Mouse (Mus musculus): ENCODE data around the gene Slc5a7. TPM values are rescaled to one million over a fixed set of nuclear protein-coding genes. Genes with fewer than 3 reads are reported as not detected.

The Slc5a7 gene
- polyA plus RNA-seq (2015; fragmentation: Nextera tagmentation; extraction: Ambion mirVana), result not detected in 2 replicates

- H3K9ac ChIP-seq (ENCODE audit: low read depth, low read length), result no peak within 1 kb of the TSS
- 0 out of 2 replicates have a peak within 1 kb of the TSS, but pooled peaks have one; percentile 24 for H3K4me2 ChIP-seq (ENCODE audit: low read depth, low read length)
- H3K9me3 ChIP-seq (replicated peaks; ENCODE audit: control insufficient read depth, low read length), result no peaks in the 10 kb centered on the region
- no peaks in the 10 kb centered on the region for H3K36me3 ChIP-seq (ENCODE audit: control insufficient read depth, insufficient read depth)
- no peak for ATAC-seq (ENCODE audit: low read depth)
- 35% methylated on average over 1 of the region's 1 CpGs for WGBS (ENCODE audit: insufficient replicate concordance)
- H3K4me3 ChIP-seq (ENCODE audit: low read depth, low read length), result no peak within 1 kb of the TSS
- no peak within 1 kb of the TSS for H3K27ac ChIP-seq (ENCODE audit: low read length)
- H3K27me3 ChIP-seq (ENCODE audit: control insufficient read depth, insufficient read depth, low read depth, low read length), result no peaks in the 10 kb centered on the region
- H3K4me1 ChIP-seq (ENCODE audit: control insufficient read depth, low read depth, low read length), result no peaks in the 10 kb centered on the region
These were observed at the start of gene Slc5a7 for GRCm38 (mm10) chr17:54298934-54299333. TSS of gene Slc5a7 (minus strand) at chr17:54299034.

DNA sequence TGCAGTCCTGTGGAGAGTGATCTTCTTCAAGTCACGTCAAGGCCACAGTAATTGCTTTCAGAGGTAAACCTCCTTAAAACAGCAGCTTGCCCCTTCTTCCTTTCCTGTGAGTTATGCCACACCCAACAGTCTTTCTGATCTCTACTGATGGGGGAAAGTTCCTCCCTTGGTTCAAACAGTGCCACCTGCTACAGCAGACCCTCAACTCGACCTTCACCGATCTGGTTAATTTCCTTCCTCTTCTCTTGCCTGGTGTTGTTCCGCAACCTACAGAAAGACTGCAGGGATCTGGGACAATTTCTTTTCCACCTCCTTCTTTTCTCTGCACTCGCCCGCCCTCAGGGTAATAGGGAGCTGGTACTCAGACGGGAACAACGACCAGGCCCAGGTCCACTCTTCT lies 48.8 kb upstream of the Slc5a7 start:
- H3K4me3 ChIP-seq (ENCODE audit: low read depth, low read length), result no peak overlapping the region
- H3K27me3 ChIP-seq (ENCODE audit: control insufficient read depth, insufficient read depth, low read depth, low read length), result no peaks in the 10 kb centered on the region
- WGBS (ENCODE audit: insufficient replicate concordance), result 39% methylated on average over 8 of the region's 8 CpGs
- no peaks in the 10 kb centered on the region for H3K9me3 ChIP-seq (replicated peaks; ENCODE audit: control insufficient read depth, low read length)
- no peak for ATAC-seq (ENCODE audit: low read depth)
- H3K9ac ChIP-seq (ENCODE audit: low read depth, low read length), result no peak overlapping the region
- no peak overlapping the region for H3K27ac ChIP-seq (ENCODE audit: low read length)
- H3K4me2 ChIP-seq (ENCODE audit: low read depth, low read length), result no peak overlapping the region
- H3K4me1 ChIP-seq (ENCODE audit: control insufficient read depth, low read depth, low read length), result no peaks in the 10 kb centered on the region
- H3K36me3 ChIP-seq (ENCODE audit: control insufficient read depth, insufficient read depth), result no peaks in the 10 kb centered on the region

- WGBS (ENCODE audit: insufficient replicate concordance), result 22% methylated on average over 4 of the region's 4 CpGs
- no peak for ATAC-seq (ENCODE audit: low read depth)
- H3K4me1 ChIP-seq (ENCODE audit: control insufficient read depth, low read depth, low read length), result no peaks in the 10 kb centered on the region
These were observed 44.6 kb upstream of the Slc5a7 start for GRCm38 (mm10) chr17:54343395-54343794.

DNA sequence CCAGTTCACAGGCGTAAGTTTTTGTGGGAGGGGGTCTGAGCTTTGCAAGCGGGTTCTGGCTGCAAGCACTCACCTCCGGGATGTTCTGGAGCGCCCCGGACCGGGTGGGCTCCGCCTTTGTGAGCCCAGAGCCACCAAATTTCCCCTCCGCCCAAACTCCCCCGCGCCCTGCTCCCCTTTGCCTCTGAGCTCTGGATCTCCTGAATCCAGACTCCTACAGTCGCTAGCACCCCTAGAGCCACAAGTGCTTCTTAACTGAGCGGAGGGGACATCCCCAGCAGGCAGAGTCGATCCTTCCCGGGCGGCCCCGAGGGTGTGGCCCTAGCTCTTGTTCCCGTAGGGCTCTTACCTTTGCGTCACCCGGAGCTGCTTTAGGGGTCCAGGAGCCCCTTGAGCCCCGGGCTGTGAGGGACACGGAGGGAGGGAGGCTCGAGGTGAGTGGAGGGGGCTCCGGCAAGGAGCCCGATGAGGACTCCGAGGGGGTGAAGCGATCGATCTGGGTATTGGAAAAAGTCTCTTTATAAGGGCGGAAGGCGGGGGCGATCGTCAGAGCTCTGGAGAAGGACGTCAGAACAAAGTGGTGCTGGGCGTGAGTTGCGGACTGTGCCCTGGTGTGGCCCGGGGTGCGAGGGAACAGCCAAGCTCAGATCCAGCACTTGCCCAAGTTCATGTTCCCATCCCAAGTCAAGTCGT lies 456 bp downstream of the Slc5a7 start:
- WGBS (ENCODE audit: insufficient replicate concordance), result 4% methylated on average over 37 of the region's 37 CpGs
- Histone ChIP-seq H3K4me2 (ENCODE audit: low read depth, low read length) (0 out of 2 replicates have a peak overlapping the region, but pooled peaks have one; percentile 24), H3K4me3 (ENCODE audit: low read depth, low read length) (no peak overlapping the region), H3K27ac (ENCODE audit: low read length) (no peak overlapping the region), H3K36me3 (ENCODE audit: control insufficient read depth, insufficient read depth) (no peaks in the 10 kb centered on the region), H3K9ac (ENCODE audit: low read depth, low read length) (no peak overlapping the region), H3K4me1 (ENCODE audit: control insufficient read depth, low read depth, low read length) (no peaks in the 10 kb centered on the region), H3K9me3 (replicated peaks; ENCODE audit: control insufficient read depth, low read length) (no peaks in the 10 kb centered on the region), H3K27me3 (ENCODE audit: control insufficient read depth, insufficient read depth, low read depth, low read length) (no peaks in the 10 kb centered on the region)
- ATAC-seq (ENCODE audit: low read depth), result no peak

More at GRCm38 (mm10) chr17:54343395-54343794, 44.6 kb upstream of the Slc5a7 start:
- Histone ChIP-seq H3K4me2 (ENCODE audit: low read depth, low read length) (no peak overlapping the region), H3K27ac (ENCODE audit: low read length) (no peak overlapping the region), H3K36me3 (ENCODE audit: control insufficient read depth, insufficient read depth) (no peaks in the 10 kb centered on the region), H3K9ac (ENCODE audit: low read depth, low read length) (no peak overlapping the region), H3K9me3 (replicated peaks; ENCODE audit: control insufficient read depth, low read length) (no peaks in the 10 kb centered on the region), H3K4me3 (ENCODE audit: low read depth, low read length) (no peak overlapping the region), H3K27me3 (ENCODE audit: control insufficient read depth, insufficient read depth, low read depth, low read length) (no peaks in the 10 kb centered on the region)

DNA sequence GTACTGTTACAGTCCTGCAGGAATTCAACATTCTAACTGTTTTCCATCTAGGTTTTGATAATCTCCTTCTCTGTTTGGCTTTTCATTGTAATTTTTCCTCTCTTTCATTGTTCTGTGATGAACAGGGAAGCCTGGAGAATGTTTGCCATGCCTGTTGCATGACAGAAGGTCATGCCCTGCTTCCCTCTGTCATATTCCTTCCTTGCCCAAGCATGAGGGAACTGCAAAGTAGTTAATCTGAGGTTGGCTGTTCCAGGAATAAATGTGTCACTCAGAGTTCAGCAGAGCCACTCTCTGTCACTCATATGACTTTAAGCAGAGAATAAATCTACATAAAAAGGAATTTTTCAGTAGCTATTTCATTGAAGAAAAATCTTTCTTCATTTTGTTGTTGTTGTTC lies 48.1 kb downstream of the Slc5a7 start:
- Histone ChIP-seq H3K4me3 (ENCODE audit: low read depth, low read length) (no peak overlapping the region), H3K27ac (ENCODE audit: low read length) (no peak overlapping the region), H3K36me3 (ENCODE audit: control insufficient read depth, insufficient read depth) (no peaks in the 10 kb centered on the region), H3K4me2 (ENCODE audit: low read depth, low read length) (no peak overlapping the region), H3K9ac (ENCODE audit: low read depth, low read length) (no peak overlapping the region), H3K27me3 (ENCODE audit: control insufficient read depth, insufficient read depth, low read depth, low read length) (no peaks in the 10 kb centered on the region), H3K9me3 (replicated peaks; ENCODE audit: control insufficient read depth, low read length) (no peaks in the 10 kb centered on the region), H3K4me1 (ENCODE audit: control insufficient read depth, low read depth, low read length) (no peaks in the 10 kb centered on the region)
- no peak for ATAC-seq (ENCODE audit: low read depth)

- no peaks in the 10 kb centered on the region for H3K36me3 ChIP-seq (ENCODE audit: control insufficient read depth, insufficient read depth)
- H3K9me3 ChIP-seq (replicated peaks; ENCODE audit: control insufficient read depth, low read length), result no peaks in the 10 kb centered on the region
- no peak overlapping the region for H3K27ac ChIP-seq (ENCODE audit: low read length)
- H3K9ac ChIP-seq (ENCODE audit: low read depth, low read length), result no peak overlapping the region
- H3K27me3 ChIP-seq (ENCODE audit: control insufficient read depth, insufficient read depth, low read depth, low read length), result no peaks in the 10 kb centered on the region
- no peaks in the 10 kb centered on the region for H3K4me1 ChIP-seq (ENCODE audit: control insufficient read depth, low read depth, low read length)
- no peak for ATAC-seq (ENCODE audit: low read depth)
- no peak overlapping the region for H3K4me2 ChIP-seq (ENCODE audit: low read depth, low read length)
- H3K4me3 ChIP-seq (ENCODE audit: low read depth, low read length), result no peak overlapping the region
These were observed 55.1 kb downstream of the Slc5a7 start for GRCm38 (mm10) chr17:54243650-54244300.

DNA sequence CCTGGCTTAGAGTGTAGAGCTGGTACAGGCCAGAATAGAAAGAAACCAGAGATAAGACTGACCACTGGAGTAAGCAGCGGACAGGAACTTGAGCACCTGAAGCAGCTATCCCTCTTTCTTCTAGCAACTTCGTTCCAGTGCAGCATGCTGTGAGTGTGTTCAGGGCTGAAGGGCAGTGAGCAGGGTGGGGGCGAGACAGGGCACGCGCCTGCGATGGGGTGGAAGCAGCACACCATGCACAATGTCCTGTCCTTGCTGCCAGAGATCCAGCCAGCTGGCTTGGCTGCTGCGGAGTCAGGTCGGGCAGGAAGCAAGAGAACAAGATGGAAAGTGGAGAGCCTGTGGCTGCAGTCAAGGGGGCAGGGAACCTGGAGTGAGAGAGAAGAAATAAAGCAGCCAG lies 59.4 kb downstream of the Slc5a7 start:
- no peak overlapping the region for H3K4me2 ChIP-seq (ENCODE audit: low read depth, low read length)
- no peaks in the 10 kb centered on the region for H3K4me1 ChIP-seq (ENCODE audit: control insufficient read depth, low read depth, low read length)
- no peak overlapping the region for H3K27ac ChIP-seq (ENCODE audit: low read length)
- H3K9ac ChIP-seq (ENCODE audit: low read depth, low read length), result no peak overlapping the region
- H3K36me3 ChIP-seq (ENCODE audit: control insufficient read depth, insufficient read depth), result no peaks in the 10 kb centered on the region
- H3K4me3 ChIP-seq (ENCODE audit: low read depth, low read length), result no peak overlapping the region
- 64% methylated on average over 8 of the region's 8 CpGs for WGBS (ENCODE audit: insufficient replicate concordance)
- H3K9me3 ChIP-seq (replicated peaks; ENCODE audit: control insufficient read depth, low read length), result no peaks in the 10 kb centered on the region
- H3K27me3 ChIP-seq (ENCODE audit: control insufficient read depth, insufficient read depth, low read depth, low read length), result no peaks in the 10 kb centered on the region
- ATAC-seq (ENCODE audit: low read depth), result no peak

All from liver, embryonic 16.5 days (tissue).